Mouse (Mus musculus) MEL (cell line): ENCODE measurements at regions not wholly inside any gene's neighbourhood (a gene's known extent, or its start where the extent isn't known, plus 50 kb on each side); places are given as distances from the start of the nearest gene placed in this dataset.

Experiments used
- E2F4 ChIP-seq: IDR thresholded peaks from 2 replicates; pipeline ENCODE4 v1.6.1; 2011; ENCODE audit warnings: low read depth, low read length, improper control_type of control experiment, borderline replicate concordance
- MAX ChIP-seq: IDR thresholded peaks from 2 replicates; pipeline ENCODE4 v1.6.1; 2011; ENCODE audit warnings: low read length, improper control_type of control experiment
- RCOR1 ChIP-seq: IDR thresholded peaks from 2 replicates; pipeline ENCODE4 v1.6.1; 2012; ENCODE audit warnings: low read depth, mild to moderate bottlenecking, inconsistent platforms, low read length, improper control_type of control experiment
- TAL1 ChIP-seq: IDR thresholded peaks from 2 replicates; pipeline ENCODE4 v1.6.1; 2012; ENCODE audit warnings: mild to moderate bottlenecking, inconsistent platforms, low read length, moderate library complexity, mixed read lengths
- ZNF384 ChIP-seq: IDR thresholded peaks from 2 replicates; pipeline ENCODE4 v1.6.1; 2012; ENCODE audit warnings: low read depth, mild to moderate bottlenecking, inconsistent platforms, low read length, improper control_type of control experiment

DNA sequence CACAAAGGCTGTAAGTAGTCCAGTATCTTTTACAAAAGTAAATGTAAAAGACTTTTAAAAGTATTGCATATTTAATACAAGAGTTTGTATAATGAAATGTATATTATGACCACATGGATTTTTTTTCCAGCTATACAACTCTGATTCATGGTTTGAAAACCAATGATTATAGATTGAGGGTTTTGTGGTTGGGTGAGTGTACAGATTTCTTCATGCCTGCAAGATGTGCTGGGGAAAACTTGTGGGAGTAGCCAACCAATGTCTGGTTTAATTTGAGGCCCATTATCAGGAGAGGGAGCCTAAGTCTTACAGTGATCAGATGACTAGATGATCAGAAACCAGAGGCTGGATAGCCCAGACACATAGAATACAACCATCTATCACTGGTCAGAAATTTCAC, 402.8 kb upstream of the Cobl start:
- TF ChIP-seq E2F4 (no peak), MAX (no peak), ZNF384 (no peak), TAL1 (no peak), RCOR1 (no peak)
